Mouse (Mus musculus): ENCODE measurements around the gene Sgms1. TPM values are rescaled to one million over a fixed set of nuclear protein-coding genes. Genes with fewer than 3 reads are reported as not detected.

The Sgms1 gene
- polyA plus RNA-seq, 1 experiment from 2014 or later = 17.4 TPM

- H3K27ac ChIP-seq (ENCODE audit: low read depth, low read length) = no peak overlapping the region
- no peaks in the 10 kb centered on the region for H3K27me3 ChIP-seq (ENCODE audit: control insufficient read depth, insufficient read depth, low read length)
- H3K4me2 ChIP-seq (replicated peaks; ENCODE audit: low read depth, low read length) = no peak overlapping the region
- no peak for DNase-seq (ENCODE audit: low spot score)
- ATAC-seq (ENCODE audit: low FRiP score) = no peak
- 93% methylated on average over 3 of the region's 3 CpGs for WGBS
- no peaks in the 10 kb centered on the region for H3K36me3 ChIP-seq (ENCODE audit: control insufficient read depth, insufficient read depth, low read length)
- no peak overlapping the region for H3K4me3 ChIP-seq (ENCODE audit: low read depth, low read length)
- no peaks in the 10 kb centered on the region for H3K9me3 ChIP-seq (ENCODE audit: control insufficient read depth, low read length)
- no peaks in the 10 kb centered on the region for H3K4me1 ChIP-seq (replicated peaks; ENCODE audit: control insufficient read depth, insufficient read depth, low read length)
- no peak overlapping the region for H3K9ac ChIP-seq (ENCODE audit: low read depth, low read length)
These were observed 271.0 kb downstream of the Sgms1 start for GRCm38 (mm10) chr19:32118496-32118895.

GRCm38 (mm10) chr19:32117484-32118018, 272.0 kb downstream of the Sgms1 start:
- 85% methylated on average over 6 of the region's 6 CpGs for WGBS
- no peak for ATAC-seq (ENCODE audit: low FRiP score)
- H3K27me3 ChIP-seq (ENCODE audit: control insufficient read depth, insufficient read depth, low read length) = no peaks in the 10 kb centered on the region

GRCm38 (mm10) chr19:32111866-32112790, 277.4 kb downstream of the Sgms1 start:
- WGBS = 90% methylated on average over 8 of the region's 8 CpGs
- no peak overlapping the region for H3K4me2 ChIP-seq (replicated peaks; ENCODE audit: low read depth, low read length)
- ATAC-seq (ENCODE audit: low FRiP score) = no peak

More at GRCm38 (mm10) chr19:32117484-32118018, 272.0 kb downstream of the Sgms1 start:
- no peak for DNase-seq (ENCODE audit: low spot score)
- H3K4me3 ChIP-seq (ENCODE audit: low read depth, low read length) = no peak overlapping the region
- no peak overlapping the region for H3K27ac ChIP-seq (ENCODE audit: low read depth, low read length)
- no peaks in the 10 kb centered on the region for H3K36me3 ChIP-seq (ENCODE audit: control insufficient read depth, insufficient read depth, low read length)
- H3K4me1 ChIP-seq (replicated peaks; ENCODE audit: control insufficient read depth, insufficient read depth, low read length) = no peaks in the 10 kb centered on the region
- H3K9me3 ChIP-seq (ENCODE audit: control insufficient read depth, low read length) = no peaks in the 10 kb centered on the region
- no peak overlapping the region for H3K4me2 ChIP-seq (replicated peaks; ENCODE audit: low read depth, low read length)
- H3K9ac ChIP-seq (ENCODE audit: low read depth, low read length) = no peak overlapping the region

GRCm38 (mm10) chr19:32107771-32108306, 281.7 kb downstream of the Sgms1 start, which contains the start of gene Asah2:
Asah2 (minus strand) TSS chr19:32108211.
- Histone ChIP-seq H3K4me3 (ENCODE audit: low read depth, low read length) (peak within 1 kb of the TSS; percentile 46), H3K4me1 (replicated peaks; ENCODE audit: control insufficient read depth, insufficient read depth, low read length) (no peaks in the 10 kb centered on the region), H3K9ac (ENCODE audit: low read depth, low read length) (peak within 1 kb of the TSS; percentile 70), H3K27me3 (ENCODE audit: control insufficient read depth, insufficient read depth, low read length) (no peaks in the 10 kb centered on the region), H3K27ac (ENCODE audit: low read depth, low read length) (no peak within 1 kb of the TSS), H3K36me3 (ENCODE audit: control insufficient read depth, insufficient read depth, low read length) (no peaks in the 10 kb centered on the region), H3K9me3 (ENCODE audit: control insufficient read depth, low read length) (no peaks in the 10 kb centered on the region), H3K4me2 (replicated peaks; ENCODE audit: low read depth, low read length) (peak within 1 kb of the TSS; percentile 53)
- ATAC-seq (ENCODE audit: low FRiP score) (peak; percentile 93), DNase-seq (ENCODE audit: low spot score) (peak; percentile 77)
- under 1% methylated on average over 28 of the region's 28 CpGs for WGBS

More at GRCm38 (mm10) chr19:32111866-32112790, 277.4 kb downstream of the Sgms1 start:
- no peaks in the 10 kb centered on the region for H3K9me3 ChIP-seq (ENCODE audit: control insufficient read depth, low read length)
- DNase-seq (ENCODE audit: low spot score) = no peak
- no peaks in the 10 kb centered on the region for H3K36me3 ChIP-seq (ENCODE audit: control insufficient read depth, insufficient read depth, low read length)
- H3K9ac ChIP-seq (ENCODE audit: low read depth, low read length) = no peak overlapping the region
- H3K27ac ChIP-seq (ENCODE audit: low read depth, low read length) = no peak overlapping the region
- H3K4me3 ChIP-seq (ENCODE audit: low read depth, low read length) = no peak overlapping the region
- H3K27me3 ChIP-seq (ENCODE audit: control insufficient read depth, insufficient read depth, low read length) = no peaks in the 10 kb centered on the region
- no peaks in the 10 kb centered on the region for H3K4me1 ChIP-seq (replicated peaks; ENCODE audit: control insufficient read depth, insufficient read depth, low read length)

DNA sequence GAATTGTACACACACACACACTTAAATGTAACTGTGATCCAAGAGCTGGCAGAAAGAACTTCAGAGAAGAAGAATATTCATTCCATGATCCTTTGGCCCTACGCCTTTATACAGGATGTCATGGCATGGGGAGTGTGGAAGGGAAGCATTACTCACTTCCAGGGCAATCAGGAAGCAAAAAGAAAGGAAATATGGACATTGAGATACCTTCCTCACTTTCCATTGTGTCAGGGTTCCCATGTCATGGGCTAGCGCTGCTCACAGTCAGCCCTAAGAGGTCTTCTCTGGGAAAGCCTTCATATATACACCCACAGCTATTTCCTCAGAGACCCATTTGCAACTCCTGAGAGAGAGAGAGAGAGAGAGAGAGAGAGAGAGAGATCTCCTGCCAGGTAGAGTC, 282.8 kb downstream of the Sgms1 start:
- Histone ChIP-seq H3K4me1 (replicated peaks; ENCODE audit: control insufficient read depth, insufficient read depth, low read length) (no peaks in the 10 kb centered on the region), H3K27ac (ENCODE audit: low read depth, low read length) (no peak overlapping the region), H3K4me2 (replicated peaks; ENCODE audit: low read depth, low read length) (no peak overlapping the region), H3K27me3 (ENCODE audit: control insufficient read depth, insufficient read depth, low read length) (no peaks in the 10 kb centered on the region), H3K36me3 (ENCODE audit: control insufficient read depth, insufficient read depth, low read length) (no peaks in the 10 kb centered on the region), H3K9me3 (ENCODE audit: control insufficient read depth, low read length) (no peaks in the 10 kb centered on the region), H3K9ac (ENCODE audit: low read depth, low read length) (no peak overlapping the region), H3K4me3 (ENCODE audit: low read depth, low read length) (no peak overlapping the region)
- no peak for ATAC-seq (ENCODE audit: low FRiP score)
- 94% methylated on average over 2 of the region's 2 CpGs for WGBS
- DNase-seq (ENCODE audit: low spot score) = no peak

DNA sequence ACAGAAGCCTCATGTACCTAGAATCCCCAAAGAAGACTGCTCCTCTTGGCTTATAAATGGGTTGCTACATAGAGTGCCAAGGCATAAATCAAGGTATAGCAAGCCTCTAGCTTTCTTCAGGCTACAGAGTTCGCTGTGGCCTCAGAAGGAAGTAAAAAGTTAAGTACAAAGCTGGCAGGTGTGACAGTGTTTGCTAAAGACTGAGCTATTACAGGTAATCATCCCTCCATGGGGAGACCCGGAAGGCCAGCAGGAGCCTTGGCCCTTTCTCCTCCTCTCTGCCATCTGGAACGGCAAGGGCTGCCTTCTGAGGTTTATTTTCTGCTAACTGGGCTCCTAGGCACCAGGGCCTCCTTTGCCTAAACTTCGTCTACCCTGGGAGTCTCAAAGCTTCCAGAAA, 285.3 kb downstream of the Sgms1 start:
- Histone ChIP-seq H3K4me3 (ENCODE audit: low read depth, low read length) (no peak overlapping the region), H3K9ac (ENCODE audit: low read depth, low read length) (no peak overlapping the region), H3K36me3 (ENCODE audit: control insufficient read depth, insufficient read depth, low read length) (no peaks in the 10 kb centered on the region), H3K4me2 (replicated peaks; ENCODE audit: low read depth, low read length) (no peak overlapping the region), H3K9me3 (ENCODE audit: control insufficient read depth, low read length) (no peaks in the 10 kb centered on the region), H3K4me1 (replicated peaks; ENCODE audit: control insufficient read depth, insufficient read depth, low read length) (no peaks in the 10 kb centered on the region), H3K27ac (ENCODE audit: low read depth, low read length) (no peak overlapping the region), H3K27me3 (ENCODE audit: control insufficient read depth, insufficient read depth, low read length) (no peaks in the 10 kb centered on the region)
- no peak for ATAC-seq (ENCODE audit: low FRiP score)
- WGBS = 67% methylated on average over 4 of the region's 4 CpGs
- no peak for DNase-seq (ENCODE audit: low spot score)

GRCm38 (mm10) chr19:32102976-32103300, 286.6 kb downstream of the Sgms1 start:
- Histone ChIP-seq H3K27me3 (ENCODE audit: control insufficient read depth, insufficient read depth, low read length) (no peaks in the 10 kb centered on the region), H3K27ac (ENCODE audit: low read depth, low read length) (no peak overlapping the region), H3K9me3 (ENCODE audit: control insufficient read depth, low read length) (no peaks in the 10 kb centered on the region), H3K36me3 (ENCODE audit: control insufficient read depth, insufficient read depth, low read length) (no peaks in the 10 kb centered on the region), H3K4me3 (ENCODE audit: low read depth, low read length) (peak overlapping the region; percentile 23), H3K9ac (ENCODE audit: low read depth, low read length) (peak overlapping the region; percentile 53), H3K4me2 (replicated peaks; ENCODE audit: low read depth, low read length) (peak overlapping the region; percentile 40), H3K4me1 (replicated peaks; ENCODE audit: control insufficient read depth, insufficient read depth, low read length) (no peaks in the 10 kb centered on the region)
- WGBS = 3% methylated on average over 9 of the region's 9 CpGs
- DNase-seq (ENCODE audit: low spot score) (peak; percentile 57), ATAC-seq (ENCODE audit: low FRiP score) (peak; percentile 53)

- Histone ChIP-seq H3K27ac (ENCODE audit: low read depth, low read length) (no peak overlapping the region), H3K9ac (ENCODE audit: low read depth, low read length) (peak overlapping the region; percentile 53), H3K4me2 (replicated peaks; ENCODE audit: low read depth, low read length) (peak overlapping the region; percentile 40), H3K27me3 (ENCODE audit: control insufficient read depth, insufficient read depth, low read length) (no peaks in the 10 kb centered on the region), H3K4me1 (replicated peaks; ENCODE audit: control insufficient read depth, insufficient read depth, low read length) (no peaks in the 10 kb centered on the region), H3K36me3 (ENCODE audit: control insufficient read depth, insufficient read depth, low read length) (no peaks in the 10 kb centered on the region), H3K9me3 (ENCODE audit: control insufficient read depth, low read length) (no peaks in the 10 kb centered on the region), H3K4me3 (ENCODE audit: low read depth, low read length) (peak overlapping the region; percentile 23)
- ATAC-seq (ENCODE audit: low FRiP score) = no peak; the same call in 1 of the 2 replicates
- WGBS = 23% methylated on average over 18 of the region's 18 CpGs
- peak; percentile 31 for DNase-seq (ENCODE audit: low spot score)
These were observed 287.1 kb downstream of the Sgms1 start for GRCm38 (mm10) chr19:32102294-32102975.

Data from hindbrain, embryonic 11.5 days (tissue).